Mouse (Mus musculus): ENCODE measurements at regions not wholly inside any gene's neighbourhood (a gene's known extent, or its start where the extent isn't known, plus 50 kb on each side); places are given as distances from the start of the nearest gene placed in this dataset.

GRCm38 (mm10) chr11:31819964-31820363 lies 52.0 kb upstream of the Cpeb4 start:
- DNase-seq (ENCODE audit: low spot score in 2 of 2): no peak

GRCm38 (mm10) chr11:31821479-31822411 lies 50.3 kb upstream of the Cpeb4 start:
- no peak for DNase-seq (ENCODE audit: low spot score in 2 of 2)

Data from gastrocnemius, postnatal 4 days (tissue).